Mouse (Mus musculus): Measurements from ENCODE around the gene Dlg2. TPM values are rescaled to one million over a fixed set of nuclear protein-coding genes. Genes with fewer than 3 reads are reported as not detected.
A peak's percentile ranks its signal among the peaks of the same experiment; 100 is the strongest.

Dlg2 gene
- polyA plus RNA-seq, 1 experiment: 89.8 TPM

- peak; percentile 99 to 100 for DNase-seq
- H3K4me3 ChIP-seq (replicated peaks; ENCODE audit: insufficient read depth, low read depth, low read length): peak within 1 kb of the TSS; percentile 85
- H3K27me3 ChIP-seq (ENCODE audit: control insufficient read depth, insufficient read depth, low read length): no peaks in the 10 kb centered on the region
- peak within 1 kb of the TSS; percentile 93 for H3K27ac ChIP-seq (ENCODE audit: insufficient read depth, low read length)
- under 1% methylated on average over 36 of the region's 36 CpGs for WGBS
- H3K4me1 ChIP-seq (ENCODE audit: control insufficient read depth, insufficient read depth, low read length): peaks cover 3% of the 10 kb centered on the region; the same call in 1 of the 2 replicates
- TF ChIP-seq CTCF (IDR thresholded peaks at IDR 0.05; ENCODE audit: borderline replicate concordance, insufficient read depth, low read depth, low read length) (no peak), POLR2A (IDR thresholded peaks at IDR 0.05; ENCODE audit: borderline replicate concordance, insufficient read depth, low read length) (peak; percentile 92)
These were observed 619 bp upstream of the Dlg2 start, which contains the start of gene Tmem126b for GRCm38 (mm10) chr7:90475793-90476312. Gene Tmem126b, minus strand, starts transcription at chr7:90476001.

GRCm38 (mm10) chr7:90482607-90483006 is 6.1 kb downstream of the Dlg2 start:
- H3K4me1 ChIP-seq (ENCODE audit: control insufficient read depth, insufficient read depth, low read length): peaks cover 1% of the 10 kb centered on the region; the same call in 1 of the 2 replicates
- TF ChIP-seq POLR2A (IDR thresholded peaks at IDR 0.05; ENCODE audit: borderline replicate concordance, insufficient read depth, low read length) (no peak), CTCF (IDR thresholded peaks at IDR 0.05; ENCODE audit: borderline replicate concordance, insufficient read depth, low read depth, low read length) (no peak)
- 92% methylated on average over 2 of the region's 2 CpGs for WGBS
- no peaks in the 10 kb centered on the region for H3K27me3 ChIP-seq (ENCODE audit: control insufficient read depth, insufficient read depth, low read length)
- no peak for DNase-seq
- no peak overlapping the region for H3K4me3 ChIP-seq (replicated peaks; ENCODE audit: insufficient read depth, low read depth, low read length)
- no peak overlapping the region for H3K27ac ChIP-seq (ENCODE audit: insufficient read depth, low read length)

- WGBS: 58% methylated on average over 3 of the region's 3 CpGs
- Histone ChIP-seq H3K27me3 (ENCODE audit: control insufficient read depth, insufficient read depth, low read length) (no peaks in the 10 kb centered on the region), H3K27ac (ENCODE audit: insufficient read depth, low read length) (no peak overlapping the region), H3K4me3 (replicated peaks; ENCODE audit: insufficient read depth, low read depth, low read length) (no peak overlapping the region), H3K4me1 (ENCODE audit: control insufficient read depth, insufficient read depth, low read length) (no peaks in the 10 kb centered on the region)
- TF ChIP-seq POLR2A (IDR thresholded peaks at IDR 0.05; ENCODE audit: borderline replicate concordance, insufficient read depth, low read length): no peak
- TF ChIP-seq CTCF (IDR thresholded peaks at IDR 0.05; ENCODE audit: borderline replicate concordance, insufficient read depth, low read depth, low read length): no peak
- DNase-seq: no peak
These were observed 31.7 kb downstream of the Dlg2 start for GRCm38 (mm10) chr7:90508124-90508523.

- Histone ChIP-seq H3K27me3 (ENCODE audit: control insufficient read depth, insufficient read depth, low read length) (no peaks in the 10 kb centered on the region), H3K4me1 (ENCODE audit: control insufficient read depth, insufficient read depth, low read length) (no peaks in the 10 kb centered on the region), H3K4me3 (replicated peaks; ENCODE audit: insufficient read depth, low read depth, low read length) (no peak overlapping the region), H3K27ac (ENCODE audit: insufficient read depth, low read length) (no peak overlapping the region)
- no peak for TF ChIP-seq POLR2A (IDR thresholded peaks at IDR 0.05; ENCODE audit: borderline replicate concordance, insufficient read depth, low read length)
- no peak for TF ChIP-seq CTCF (IDR thresholded peaks at IDR 0.05; ENCODE audit: borderline replicate concordance, insufficient read depth, low read depth, low read length)
- peak in 1 of 2 experiments; percentile 4 for DNase-seq
These were observed 35.8 kb downstream of the Dlg2 start for GRCm38 (mm10) chr7:90512293-90512692.

- no peak for TF ChIP-seq POLR2A (IDR thresholded peaks at IDR 0.05; ENCODE audit: borderline replicate concordance, insufficient read depth, low read length)
- no peak for TF ChIP-seq CTCF (IDR thresholded peaks at IDR 0.05; ENCODE audit: borderline replicate concordance, insufficient read depth, low read depth, low read length)
These were observed 63.3 kb downstream of the Dlg2 start for GRCm38 (mm10) chr7:90539481-90540402.

GRCm38 (mm10) chr7:90540811-90541323 is 64.4 kb downstream of the Dlg2 start:
- Histone ChIP-seq H3K27me3 (ENCODE audit: control insufficient read depth, insufficient read depth, low read length) (no peaks in the 10 kb centered on the region), H3K4me1 (ENCODE audit: control insufficient read depth, insufficient read depth, low read length) (no peaks in the 10 kb centered on the region), H3K4me3 (replicated peaks; ENCODE audit: insufficient read depth, low read depth, low read length) (no peak overlapping the region), H3K27ac (ENCODE audit: insufficient read depth, low read length) (no peak overlapping the region)
- TF ChIP-seq POLR2A (IDR thresholded peaks at IDR 0.05; ENCODE audit: borderline replicate concordance, insufficient read depth, low read length) (no peak), CTCF (IDR thresholded peaks at IDR 0.05; ENCODE audit: borderline replicate concordance, insufficient read depth, low read depth, low read length) (no peak)
- DNase-seq: no peak
- WGBS: 85% methylated on average over 2 of the region's 2 CpGs

More at GRCm38 (mm10) chr7:90539481-90540402, 63.3 kb downstream of the Dlg2 start:
- H3K4me1 ChIP-seq (ENCODE audit: control insufficient read depth, insufficient read depth, low read length): no peaks in the 10 kb centered on the region
- H3K27me3 ChIP-seq (ENCODE audit: control insufficient read depth, insufficient read depth, low read length): no peaks in the 10 kb centered on the region
- no peak overlapping the region for H3K27ac ChIP-seq (ENCODE audit: insufficient read depth, low read length)
- DNase-seq: no peak
- 61% methylated on average over 9 of the region's 9 CpGs for WGBS
- no peak overlapping the region for H3K4me3 ChIP-seq (replicated peaks; ENCODE audit: insufficient read depth, low read depth, low read length)

GRCm38 (mm10) chr7:90553399-90553798 is 76.9 kb downstream of the Dlg2 start:
- H3K27me3 ChIP-seq (ENCODE audit: control insufficient read depth, insufficient read depth, low read length): no peaks in the 10 kb centered on the region
- H3K4me1 ChIP-seq (ENCODE audit: control insufficient read depth, insufficient read depth, low read length): no peaks in the 10 kb centered on the region
- H3K4me3 ChIP-seq (replicated peaks; ENCODE audit: insufficient read depth, low read depth, low read length): no peak overlapping the region
- 87% methylated on average over 6 of the region's 6 CpGs for WGBS
- TF ChIP-seq POLR2A (IDR thresholded peaks at IDR 0.05; ENCODE audit: borderline replicate concordance, insufficient read depth, low read length): no peak
- TF ChIP-seq CTCF (IDR thresholded peaks at IDR 0.05; ENCODE audit: borderline replicate concordance, insufficient read depth, low read depth, low read length): no peak
- no peak for DNase-seq
- no peak overlapping the region for H3K27ac ChIP-seq (ENCODE audit: insufficient read depth, low read length)
